Mouse (Mus musculus) macrophage (primary cell): ENCODE data around the gene Tmem47. TPM values are rescaled to one million over a fixed set of nuclear protein-coding genes. Genes with fewer than 3 reads are reported as not detected.

ENCODE experiments used
- H3K27ac ChIP-seq: fragments of 350-480 bp; formaldehyde crosslinking; 2 replicates; pipeline ENCODE4 v1.9.0; 2021
- H3K36me3 ChIP-seq: fragments of 350-480 bp; formaldehyde crosslinking; 2 replicates; pipeline ENCODE4 v1.9.0; 2021; ENCODE audit errors: inconsistent target
- H3K4me3 ChIP-seq: fragments of 350-480 bp; formaldehyde crosslinking; 2 replicates; pipeline ENCODE4 v1.9.0; 2021; ENCODE audit errors: inconsistent target
- H3K79me2 ChIP-seq: fragments of 350-480 bp; formaldehyde crosslinking; 2 replicates; pipeline ENCODE4 v1.9.0; 2021; ENCODE audit errors: inconsistent target
- WGBS: methylation state at CpG from one replicate; pipeline ENCODE4 v1.1.7; 2026; ENCODE audit warnings: inconsistent platforms; ENCODE audit not compliant: missing documents; 5-methylcytosine and 5-hydroxymethylcytosine counted together
- polyA plus RNA-seq: library from polyadenylated mRNA; stranded (reverse); fragments of 250-400 nt; gene quantifications from 3 replicates; pipeline ENCODE4 v1.2.4, GENCODE M21; 2018; ENCODE audit warnings: inconsistent platforms
- total RNA-seq, 78 experiments: library from RNA; depleted of rRNA; stranded (reverse); fragments of 250-400 nt; gene quantifications; 1 replicate in 9 of 78; 2 replicates in 24 of 78; 3 replicates in 43 of 78; 4 replicates in 2 of 78; pipeline ENCODE4 v1.2.4; 2018; ENCODE audit warnings: inconsistent platforms in 56 of 78

The Tmem47 gene
- total RNA-seq (2018; cell fraction: chromatin; rRNA removed): 1 to 10 TPM in 1 of 26 experiments, under 1 TPM in 1, not detected in 24; 0.17 to 1.6 TPM
- total RNA-seq (2018; cell fraction: cytosol; rRNA removed): under 1 TPM in 3 of 26 experiments, not detected in 23; 0.03 to 0.05 (median 0.05) TPM
- total RNA-seq (2018; cell fraction: nucleus; rRNA removed): under 1 TPM in 2 of 26 experiments, not detected in 24; 0.21 to 0.27 TPM
- 0.06 TPM in 1 of 3 replicates, not detected in the others for polyA plus RNA-seq

- 10% methylated on average over 38 of the region's 39 CpGs for WGBS
- Histone ChIP-seq H3K79me2 (no peaks in the 10 kb centered on the region), H3K36me3 (no peaks in the 10 kb centered on the region), H3K27ac (no peak within 1 kb of the TSS), H3K4me3 (no peak within 1 kb of the TSS)
Measured at GRCm38 (mm10) chrX:81070210-81070803, at the start of gene Tmem47. Gene Tmem47, plus strand, starts transcription at chrX:81070698.

GRCm38 (mm10) chrX:81070804-81071461 is 435 bp downstream of the Tmem47 start:
- H3K4me3 ChIP-seq: no peak overlapping the region
- H3K36me3 ChIP-seq: no peaks in the 10 kb centered on the region
- no peaks in the 10 kb centered on the region for H3K79me2 ChIP-seq
- WGBS: 23% methylated on average over 40 of the region's 45 CpGs
- H3K27ac ChIP-seq: no peak overlapping the region

- 18% methylated on average over 8 of the region's 14 CpGs for WGBS
- Histone ChIP-seq H3K79me2 (no peaks in the 10 kb centered on the region), H3K4me3 (no peak overlapping the region), H3K36me3 (no peaks in the 10 kb centered on the region), H3K27ac (no peak overlapping the region)
Measured at GRCm38 (mm10) chrX:81071746-81072640, 1.5 kb downstream of the Tmem47 start.

- Histone ChIP-seq H3K27ac (no peak overlapping the region), H3K36me3 (no peaks in the 10 kb centered on the region), H3K79me2 (no peaks in the 10 kb centered on the region), H3K4me3 (no peak overlapping the region)
- 42% methylated on average over 2 of the region's 2 CpGs for WGBS
Measured at GRCm38 (mm10) chrX:81072651-81073050, 2.2 kb downstream of the Tmem47 start.

- Histone ChIP-seq H3K4me3 (no peak overlapping the region), H3K36me3 (no peaks in the 10 kb centered on the region), H3K79me2 (no peaks in the 10 kb centered on the region), H3K27ac (no peak overlapping the region)
- WGBS: 80% methylated on average over 4 of the region's 4 CpGs
Measured at GRCm38 (mm10) chrX:81073834-81074233, 3.3 kb downstream of the Tmem47 start.

- no peaks in the 10 kb centered on the region for H3K79me2 ChIP-seq
- no peak overlapping the region for H3K27ac ChIP-seq
- H3K36me3 ChIP-seq: no peaks in the 10 kb centered on the region
- H3K4me3 ChIP-seq: no peak overlapping the region
Measured at GRCm38 (mm10) chrX:81078522-81078921, 8.0 kb downstream of the Tmem47 start.

GRCm38 (mm10) chrX:81080996-81081395 is 10.5 kb downstream of the Tmem47 start:
- WGBS: 79% methylated on average over 2 of the region's 2 CpGs
- H3K79me2 ChIP-seq: no peaks in the 10 kb centered on the region
- H3K27ac ChIP-seq: no peak overlapping the region

GRCm38 (mm10) chrX:81085025-81085752 is 14.7 kb downstream of the Tmem47 start:
- no peak overlapping the region for H3K27ac ChIP-seq
- no peaks in the 10 kb centered on the region for H3K36me3 ChIP-seq
- H3K4me3 ChIP-seq: no peak overlapping the region
- 86% methylated on average over 2 of the region's 2 CpGs for WGBS
- no peaks in the 10 kb centered on the region for H3K79me2 ChIP-seq

More at GRCm38 (mm10) chrX:81080996-81081395, 10.5 kb downstream of the Tmem47 start:
- Histone ChIP-seq H3K4me3 (no peak overlapping the region), H3K36me3 (no peaks in the 10 kb centered on the region)

- Histone ChIP-seq H3K36me3 (no peaks in the 10 kb centered on the region), H3K79me2 (no peaks in the 10 kb centered on the region), H3K4me3 (no peak overlapping the region), H3K27ac (no peak overlapping the region)
- WGBS: 33% methylated on average over 1 of the region's 1 CpGs
Measured at GRCm38 (mm10) chrX:81147416-81147815, 76.9 kb downstream of the Tmem47 start.
